Mouse (Mus musculus) C2C12 (cell line): Measurements from ENCODE around the gene Vmn2r13.
"Not testable (repeated sequence)": the region's sequence is repeated elsewhere in the genome, so short reads cannot be mapped to it uniquely, and the experiment has no call there.

Source experiments
- CEBPB ChIP-seq: IDR thresholded peaks from one replicate; pipeline ENCODE4 v1.6.1; 2011; ENCODE audit warnings: low read depth, mild to moderate bottlenecking, control low read depth, moderate library complexity
- CTCF ChIP-seq: IDR thresholded peaks from one replicate; pipeline ENCODE4 v1.5.1; 2011; ENCODE audit not compliant: control insufficient read depth, insufficient read depth, insufficient read length
- MYOD1 ChIP-seq: IDR thresholded peaks from one replicate; pipeline ENCODE4 v1.6.1; 2011; ENCODE audit warnings: low read depth; ENCODE audit not compliant: control insufficient read depth, insufficient read length
- MYOG ChIP-seq: IDR thresholded peaks from one replicate; pipeline ENCODE4 v1.6.1; 2011; ENCODE audit not compliant: control insufficient read depth, insufficient read length; ENCODE audit errors: extremely low read depth
- USF1 ChIP-seq: IDR thresholded peaks from one replicate; pipeline ENCODE4 v1.6.1; 2011; ENCODE audit warnings: low read depth, mild to moderate bottlenecking, control low read depth, moderate library complexity

- not testable (repeated sequence) for TF ChIP-seq CTCF, CEBPB, MYOD1, MYOG, USF1
Observed at GRCm38 (mm10) chr5:109166851-109167250, 25.1 kb downstream of the Vmn2r13 start.
